Mouse (Mus musculus): ENCODE data around the gene Icam2. TPM values are rescaled to one million over a fixed set of nuclear protein-coding genes. Genes with fewer than 3 reads are reported as not detected.
A peak's percentile ranks its signal among the peaks of the same experiment; 100 is the strongest.

Icam2 gene
- polyA plus RNA-seq, 2 experiments, result 32.8 to 46.4 TPM

- H3K4me1 ChIP-seq (ENCODE audit: control insufficient read depth, insufficient read depth, low read length), result no peaks in the 10 kb centered on the region
- no peak overlapping the region for H3K4me3 ChIP-seq (replicated peaks; ENCODE audit: low read length)
- WGBS, result 73% methylated on average over 5 of the region's 5 CpGs
- H3K9me3 ChIP-seq (ENCODE audit: control insufficient read depth, low read length), result no peaks in the 10 kb centered on the region
- H3K27me3 ChIP-seq (ENCODE audit: control insufficient read depth, insufficient read depth, low read length), result no peaks in the 10 kb centered on the region
- H3K27ac ChIP-seq (replicated peaks; ENCODE audit: low read depth, low read length), result no peak overlapping the region
- TF ChIP-seq POLR2A (IDR thresholded peaks at IDR 0.05; ENCODE audit: borderline replicate concordance, extremely low read depth, insufficient read depth, insufficient read length), result no peak
- H3K36me3 ChIP-seq (ENCODE audit: control insufficient read depth, insufficient read depth, low read length), result no peaks in the 10 kb centered on the region
- H3K9ac ChIP-seq (ENCODE audit: low read depth, low read length, severe bottlenecking), result no peak overlapping the region
- no peak for ATAC-seq (ENCODE audit: low FRiP score, low read depth)
- no peak for DNase-seq (ENCODE audit: low spot score)
- no peak overlapping the region for H3K4me2 ChIP-seq (replicated peaks; ENCODE audit: low read depth, low read length, severe bottlenecking)
Observed at GRCm38 (mm10) chr11:106374979-106375378, 12.9 kb downstream of the Icam2 start.

GRCm38 (mm10) chr11:106374559-106374958, 13.3 kb downstream of the Icam2 start:
- H3K27me3 ChIP-seq (ENCODE audit: control insufficient read depth, insufficient read depth, low read length), result no peaks in the 10 kb centered on the region
- ATAC-seq (ENCODE audit: low FRiP score, low read depth), result no peak
- no peaks in the 10 kb centered on the region for H3K4me1 ChIP-seq (ENCODE audit: control insufficient read depth, insufficient read depth, low read length)
- no peak for DNase-seq (ENCODE audit: low spot score)
- 42% methylated on average over 9 of the region's 9 CpGs for WGBS
- H3K4me2 ChIP-seq (replicated peaks; ENCODE audit: low read depth, low read length, severe bottlenecking), result no peak overlapping the region
- H3K9me3 ChIP-seq (ENCODE audit: control insufficient read depth, low read length), result no peaks in the 10 kb centered on the region
- H3K4me3 ChIP-seq (replicated peaks; ENCODE audit: low read length), result no peak overlapping the region
- no peak overlapping the region for H3K27ac ChIP-seq (replicated peaks; ENCODE audit: low read depth, low read length)
- no peak for TF ChIP-seq POLR2A (IDR thresholded peaks at IDR 0.05; ENCODE audit: borderline replicate concordance, extremely low read depth, insufficient read depth, insufficient read length)
- H3K36me3 ChIP-seq (ENCODE audit: control insufficient read depth, insufficient read depth, low read length), result no peaks in the 10 kb centered on the region
- H3K9ac ChIP-seq (ENCODE audit: low read depth, low read length, severe bottlenecking), result no peak overlapping the region

GRCm38 (mm10) chr11:106373998-106374397, 13.9 kb downstream of the Icam2 start:
- H3K27me3 ChIP-seq (ENCODE audit: control insufficient read depth, insufficient read depth, low read length), result no peaks in the 10 kb centered on the region
- TF ChIP-seq POLR2A (IDR thresholded peaks at IDR 0.05; ENCODE audit: borderline replicate concordance, extremely low read depth, insufficient read depth, insufficient read length), result no peak
- H3K4me3 ChIP-seq (replicated peaks; ENCODE audit: low read length), result no peak overlapping the region
- no peaks in the 10 kb centered on the region for H3K36me3 ChIP-seq (ENCODE audit: control insufficient read depth, insufficient read depth, low read length)
- no peaks in the 10 kb centered on the region for H3K4me1 ChIP-seq (ENCODE audit: control insufficient read depth, insufficient read depth, low read length)
- H3K27ac ChIP-seq (replicated peaks; ENCODE audit: low read depth, low read length), result no peak overlapping the region
- DNase-seq (ENCODE audit: low spot score) (no peak), ATAC-seq (ENCODE audit: low FRiP score, low read depth) (peak; percentile 60)
- WGBS, result 39% methylated on average over 11 of the region's 11 CpGs
- H3K4me2 ChIP-seq (replicated peaks; ENCODE audit: low read depth, low read length, severe bottlenecking), result no peak overlapping the region
- no peaks in the 10 kb centered on the region for H3K9me3 ChIP-seq (ENCODE audit: control insufficient read depth, low read length)
- peak overlapping the region; percentile 16; the same call in 1 of the 2 replicates for H3K9ac ChIP-seq (ENCODE audit: low read depth, low read length, severe bottlenecking)

- H3K27ac ChIP-seq (replicated peaks; ENCODE audit: low read depth, low read length), result no peak overlapping the region
- 12% methylated on average over 3 of the region's 3 CpGs for WGBS
- TF ChIP-seq POLR2A (IDR thresholded peaks at IDR 0.05; ENCODE audit: borderline replicate concordance, extremely low read depth, insufficient read depth, insufficient read length), result no peak
- no peak overlapping the region for H3K9ac ChIP-seq (ENCODE audit: low read depth, low read length, severe bottlenecking)
- DNase-seq (ENCODE audit: low spot score) (peak; percentile 62), ATAC-seq (ENCODE audit: low FRiP score, low read depth) (peak; percentile 63; the same call in 1 of the 2 replicates)
- H3K4me3 ChIP-seq (replicated peaks; ENCODE audit: low read length), result no peak overlapping the region
- peaks cover 5% of the 10 kb centered on the region for H3K4me1 ChIP-seq (ENCODE audit: control insufficient read depth, insufficient read depth, low read length)
- H3K36me3 ChIP-seq (ENCODE audit: control insufficient read depth, insufficient read depth, low read length), result no peaks in the 10 kb centered on the region
- no peak overlapping the region for H3K4me2 ChIP-seq (replicated peaks; ENCODE audit: low read depth, low read length, severe bottlenecking)
- no peaks in the 10 kb centered on the region for H3K27me3 ChIP-seq (ENCODE audit: control insufficient read depth, insufficient read depth, low read length)
- H3K9me3 ChIP-seq (ENCODE audit: control insufficient read depth, low read length), result no peaks in the 10 kb centered on the region
Observed at GRCm38 (mm10) chr11:106366316-106366715, 21.6 kb downstream of the Icam2 start.

GRCm38 (mm10) chr11:106365366-106365765, 22.5 kb downstream of the Icam2 start, which contains the start of gene Prr29:
TSS of gene Prr29 (plus strand) at chr11:106365472.
- Histone ChIP-seq H3K27me3 (ENCODE audit: control insufficient read depth, insufficient read depth, low read length) (no peaks in the 10 kb centered on the region), H3K4me2 (replicated peaks; ENCODE audit: low read depth, low read length, severe bottlenecking) (0 out of 2 replicates have a peak within 1 kb of the TSS, but pooled peaks have one; percentile 5), H3K36me3 (ENCODE audit: control insufficient read depth, insufficient read depth, low read length) (no peaks in the 10 kb centered on the region), H3K9me3 (ENCODE audit: control insufficient read depth, low read length) (no peaks in the 10 kb centered on the region), H3K9ac (ENCODE audit: low read depth, low read length, severe bottlenecking) (no peak within 1 kb of the TSS), H3K4me3 (replicated peaks; ENCODE audit: low read length) (no peak within 1 kb of the TSS), H3K4me1 (ENCODE audit: control insufficient read depth, insufficient read depth, low read length) (peaks cover 5% of the 10 kb centered on the region), H3K27ac (replicated peaks; ENCODE audit: low read depth, low read length) (no peak within 1 kb of the TSS)
- WGBS, result 48% methylated on average over 9 of the region's 10 CpGs
- DNase-seq (ENCODE audit: low spot score), result no peak
- no peak for TF ChIP-seq POLR2A (IDR thresholded peaks at IDR 0.05; ENCODE audit: borderline replicate concordance, extremely low read depth, insufficient read depth, insufficient read length)
- ATAC-seq (ENCODE audit: low FRiP score, low read depth), result no peak
